Mouse (Mus musculus): Measurements from ENCODE around the gene Mamdc4. TPM values are rescaled to one million over a fixed set of nuclear protein-coding genes. Genes with fewer than 3 reads are reported as not detected.
A peak's percentile ranks its signal among the peaks of the same experiment; 100 is the strongest.

Gene Mamdc4
- polyA plus RNA-seq, 1 experiment from 2014 or later: 1.5 TPM

DNA sequence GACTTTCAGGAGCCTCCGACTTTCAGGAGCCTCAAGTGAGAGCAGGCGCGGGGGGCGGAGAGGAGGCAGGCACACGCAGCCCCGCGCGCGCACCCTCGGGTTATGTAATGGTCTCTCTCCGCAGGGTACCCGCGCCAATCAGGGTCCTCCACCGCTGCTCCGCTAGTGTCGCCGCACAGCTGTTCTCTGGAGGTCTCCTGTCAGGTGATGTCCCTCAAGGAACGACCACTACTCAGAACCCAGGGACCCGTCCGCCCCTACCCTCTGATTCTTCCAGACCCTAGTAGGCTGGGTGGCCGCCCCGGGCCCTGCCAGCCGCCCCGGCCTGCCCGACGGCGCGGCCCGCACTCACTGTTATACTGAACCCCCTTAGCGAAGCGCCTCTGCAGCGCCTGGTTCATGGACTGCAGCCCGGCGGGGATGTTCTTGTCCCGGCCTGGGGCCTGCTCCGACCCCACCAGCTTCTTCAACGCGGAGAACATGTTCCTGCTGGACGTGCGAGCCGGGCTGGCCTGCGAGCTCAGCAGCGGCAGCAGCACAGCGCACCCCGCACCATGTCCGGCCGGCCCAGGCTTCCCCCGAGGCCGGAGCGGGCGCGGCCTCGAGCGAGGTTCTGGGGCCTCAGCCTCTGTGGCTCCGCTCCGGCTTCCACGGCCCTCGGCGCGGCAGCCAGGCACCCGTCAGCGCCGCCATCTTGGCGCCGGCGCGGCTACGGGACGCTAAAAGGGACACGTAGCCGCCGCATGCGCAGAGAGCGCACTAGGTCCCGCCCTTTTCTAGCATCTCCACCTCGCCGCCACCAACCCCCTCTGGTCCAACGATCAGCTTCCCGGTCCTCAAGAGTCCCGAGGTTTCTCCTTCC is 33.3 kb upstream of the Mamdc4 start, which contains the start of gene Rabl6:
Gene Rabl6 (minus strand): TSS at position 761 of the 862 bp plus-strand sequence.
- under 1% methylated on average over 79 of the region's 80 CpGs for WGBS
- Histone ChIP-seq H3K9ac (ENCODE audit: low read length) (peak within 1 kb of the TSS; percentile 97), H3K4me1 (ENCODE audit: control insufficient read depth, insufficient read depth, low read length) (peaks cover 5% of the 10 kb centered on the region; the same call in 1 of the 2 replicates), H3K27ac (ENCODE audit: low read depth, low read length) (peak within 1 kb of the TSS; percentile 90), H3K4me2 (ENCODE audit: low read depth) (peak within 1 kb of the TSS; percentile 60), H3K9me3 (ENCODE audit: control insufficient read depth, low read length) (no peaks in the 10 kb centered on the region), H3K36me3 (ENCODE audit: control insufficient read depth, insufficient read depth, low read length) (no peaks in the 10 kb centered on the region), H3K27me3 (ENCODE audit: control insufficient read depth, insufficient read depth, low read length) (0 out of 2 replicates have a peak, but pooled peaks cover 2% of the 10 kb centered on the region), H3K4me3 (ENCODE audit: low read depth, low read length) (peak within 1 kb of the TSS; percentile 99)
- DNase-seq (ENCODE audit: low spot score): peak; percentile 93
- ATAC-seq (ENCODE audit: insufficient read depth, low FRiP score, low TSS enrichment): peak; percentile 88

DNA sequence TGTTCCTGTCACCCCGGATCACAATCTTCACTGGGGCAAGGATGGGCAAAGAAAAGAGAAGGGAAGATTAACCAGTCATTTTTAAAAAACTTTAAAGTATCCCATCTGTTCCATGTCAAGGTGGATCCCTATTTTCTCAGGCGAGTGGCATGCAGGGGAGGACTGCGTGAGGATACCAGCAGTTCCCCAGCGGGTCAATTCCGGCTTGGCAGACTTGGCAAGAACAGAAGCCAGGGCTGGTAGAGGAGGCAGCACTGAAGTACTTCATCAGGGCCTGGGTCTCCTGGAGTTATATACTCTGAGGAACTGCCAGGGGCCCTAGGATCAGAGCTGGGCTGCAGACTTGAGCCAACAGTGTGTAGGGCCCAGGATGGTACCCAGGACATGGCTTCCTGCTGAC is 27.9 kb upstream of the Mamdc4 start:
- no peak overlapping the region for H3K9ac ChIP-seq (ENCODE audit: low read length)
- no peak overlapping the region for H3K4me2 ChIP-seq (ENCODE audit: low read depth)
- H3K9me3 ChIP-seq (ENCODE audit: control insufficient read depth, low read length): no peaks in the 10 kb centered on the region
- WGBS: 96% methylated on average over 5 of the region's 5 CpGs
- H3K27me3 ChIP-seq (ENCODE audit: control insufficient read depth, insufficient read depth, low read length): no peaks in the 10 kb centered on the region
- no peak overlapping the region for H3K4me3 ChIP-seq (ENCODE audit: low read depth, low read length)
- ATAC-seq (ENCODE audit: insufficient read depth, low FRiP score, low TSS enrichment) (no peak), DNase-seq (ENCODE audit: low spot score) (no peak)
- H3K36me3 ChIP-seq (ENCODE audit: control insufficient read depth, insufficient read depth, low read length): peaks cover 18% of the 10 kb centered on the region
- peaks cover 5% of the 10 kb centered on the region; the same call in 1 of the 2 replicates for H3K4me1 ChIP-seq (ENCODE audit: control insufficient read depth, insufficient read depth, low read length)
- no peak overlapping the region for H3K27ac ChIP-seq (ENCODE audit: low read depth, low read length)

DNA sequence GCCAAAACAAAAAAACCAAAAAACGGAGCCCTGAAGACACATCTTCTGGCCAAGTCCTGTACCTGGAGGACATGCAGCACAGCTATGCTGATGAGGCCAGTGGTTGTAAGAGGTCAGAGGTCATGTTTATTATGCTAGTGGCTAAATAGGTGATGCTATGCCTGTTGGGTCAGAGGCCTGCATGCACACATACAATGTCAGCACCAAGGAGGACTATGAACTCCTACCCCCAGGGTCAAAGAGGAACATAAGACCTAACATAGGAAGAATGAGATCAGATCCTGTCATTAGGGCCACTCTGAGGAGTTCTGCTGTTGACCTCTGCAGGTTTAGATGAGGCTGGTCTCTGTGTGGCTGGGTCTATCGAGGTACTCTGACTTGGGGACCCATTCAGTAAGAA is 25.4 kb upstream of the Mamdc4 start:
- no peak overlapping the region for H3K4me2 ChIP-seq (ENCODE audit: low read depth)
- H3K9me3 ChIP-seq (ENCODE audit: control insufficient read depth, low read length): no peaks in the 10 kb centered on the region
- H3K4me1 ChIP-seq (ENCODE audit: control insufficient read depth, insufficient read depth, low read length): no peaks in the 10 kb centered on the region
- ATAC-seq (ENCODE audit: insufficient read depth, low FRiP score, low TSS enrichment) (no peak), DNase-seq (ENCODE audit: low spot score) (no peak)
- H3K27me3 ChIP-seq (ENCODE audit: control insufficient read depth, insufficient read depth, low read length): no peaks in the 10 kb centered on the region
- 92% methylated on average over 2 of the region's 2 CpGs for WGBS
- H3K9ac ChIP-seq (ENCODE audit: low read length): no peak overlapping the region
- H3K27ac ChIP-seq (ENCODE audit: low read depth, low read length): no peak overlapping the region
- peaks cover 23% of the 10 kb centered on the region for H3K36me3 ChIP-seq (ENCODE audit: control insufficient read depth, insufficient read depth, low read length)
- H3K4me3 ChIP-seq (ENCODE audit: low read depth, low read length): no peak overlapping the region

DNA sequence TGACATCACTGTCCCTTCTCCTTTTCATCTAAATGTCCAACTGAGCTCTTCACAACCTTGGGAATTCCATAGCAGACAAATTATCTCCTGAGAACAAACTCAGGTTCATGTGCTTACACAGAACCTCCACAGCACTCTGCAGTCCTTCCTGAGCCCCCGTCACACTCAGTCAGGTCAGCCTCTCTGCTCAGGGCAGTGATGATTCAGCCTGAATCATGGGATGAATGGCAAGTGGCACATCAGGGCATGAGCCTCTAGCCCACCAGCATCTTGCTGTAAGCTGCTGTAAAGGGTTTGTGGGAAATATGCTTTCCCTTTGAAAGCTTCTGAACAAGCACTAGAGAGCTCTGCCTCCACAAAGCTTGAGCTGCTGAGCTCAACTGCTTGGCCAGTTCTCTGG is 24.1 kb upstream of the Mamdc4 start:
- Histone ChIP-seq H3K9me3 (ENCODE audit: control insufficient read depth, low read length) (no peaks in the 10 kb centered on the region), H3K4me1 (ENCODE audit: control insufficient read depth, insufficient read depth, low read length) (no peaks in the 10 kb centered on the region), H3K4me2 (ENCODE audit: low read depth) (no peak overlapping the region), H3K27me3 (ENCODE audit: control insufficient read depth, insufficient read depth, low read length) (no peaks in the 10 kb centered on the region), H3K4me3 (ENCODE audit: low read depth, low read length) (no peak overlapping the region), H3K9ac (ENCODE audit: low read length) (no peak overlapping the region), H3K36me3 (ENCODE audit: control insufficient read depth, insufficient read depth, low read length) (peaks cover 23% of the 10 kb centered on the region), H3K27ac (ENCODE audit: low read depth, low read length) (no peak overlapping the region)
- ATAC-seq (ENCODE audit: insufficient read depth, low FRiP score, low TSS enrichment): no peak
- WGBS: 100% methylated on average over 1 of the region's 1 CpGs
- DNase-seq (ENCODE audit: low spot score): no peak

DNA sequence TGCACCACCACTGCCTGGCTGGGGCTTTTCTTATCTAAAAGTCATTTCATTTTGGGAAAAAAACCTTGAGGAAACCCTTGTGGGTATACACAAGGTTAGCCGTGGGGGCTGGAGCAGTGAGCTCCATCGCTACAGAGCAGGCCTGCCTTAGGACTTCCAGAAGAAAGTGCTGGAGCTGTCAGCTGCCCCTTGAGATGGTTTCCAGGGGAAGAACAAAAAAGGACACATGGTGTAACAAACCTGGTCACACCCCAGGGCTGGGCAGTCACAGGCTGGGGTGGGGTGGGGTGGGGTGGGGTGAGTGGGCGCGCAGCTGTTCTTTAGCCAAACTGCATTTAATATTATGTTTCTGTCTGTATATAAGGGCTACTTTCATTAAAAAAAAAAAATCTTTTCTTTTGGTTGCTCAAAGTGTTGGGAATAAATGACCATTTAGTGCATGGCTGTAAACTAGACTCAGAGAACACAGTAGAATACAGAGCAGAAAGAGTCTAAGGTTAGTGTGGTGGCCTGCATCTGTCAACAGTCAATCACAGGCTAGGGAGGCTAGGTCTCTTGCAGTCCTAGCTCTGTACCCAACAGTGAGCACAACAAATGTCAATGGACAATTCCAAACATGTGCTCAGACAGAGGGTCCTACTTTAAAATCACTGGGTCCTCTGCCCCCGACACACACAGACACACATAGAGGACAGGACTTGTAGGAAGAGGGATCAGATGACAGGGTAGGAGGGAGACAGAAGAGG is 22.3 kb upstream of the Mamdc4 start:
- no peak for ATAC-seq (ENCODE audit: insufficient read depth, low FRiP score, low TSS enrichment)
- Histone ChIP-seq H3K4me1 (ENCODE audit: control insufficient read depth, insufficient read depth, low read length) (no peaks in the 10 kb centered on the region), H3K9ac (ENCODE audit: low read length) (no peak overlapping the region), H3K9me3 (ENCODE audit: control insufficient read depth, low read length) (no peaks in the 10 kb centered on the region), H3K4me2 (ENCODE audit: low read depth) (no peak overlapping the region), H3K27me3 (ENCODE audit: control insufficient read depth, insufficient read depth, low read length) (no peaks in the 10 kb centered on the region), H3K4me3 (ENCODE audit: low read depth, low read length) (no peak overlapping the region), H3K27ac (ENCODE audit: low read depth, low read length) (no peak overlapping the region), H3K36me3 (ENCODE audit: control insufficient read depth, insufficient read depth, low read length) (peaks cover 32% of the 10 kb centered on the region)
- 96% methylated on average over 5 of the region's 5 CpGs for WGBS
- no peak for DNase-seq (ENCODE audit: low spot score)

DNA sequence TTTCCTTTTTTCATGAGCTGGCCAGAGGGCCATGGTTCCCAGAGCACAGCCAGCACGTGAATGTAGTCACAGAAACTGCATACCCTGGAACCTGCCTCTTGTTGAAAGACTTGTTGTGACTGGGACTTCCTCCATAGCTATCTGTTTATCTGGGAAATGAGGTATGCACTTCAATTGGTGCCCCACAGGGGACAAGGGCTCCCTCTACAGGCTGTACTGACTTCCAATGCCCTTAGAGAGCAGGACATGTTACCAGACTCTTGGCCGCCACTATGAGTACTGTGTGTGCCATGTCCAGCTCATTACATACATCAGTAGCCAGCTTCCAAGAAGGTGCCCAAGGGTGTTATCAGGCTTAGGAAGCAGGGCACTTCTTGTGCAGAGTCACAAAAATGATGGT is 17.2 kb upstream of the Mamdc4 start:
- H3K36me3 ChIP-seq (ENCODE audit: control insufficient read depth, insufficient read depth, low read length): peaks cover 13% of the 10 kb centered on the region
- 79% methylated on average over 2 of the region's 2 CpGs for WGBS
- ATAC-seq (ENCODE audit: insufficient read depth, low FRiP score, low TSS enrichment): no peak

DNA sequence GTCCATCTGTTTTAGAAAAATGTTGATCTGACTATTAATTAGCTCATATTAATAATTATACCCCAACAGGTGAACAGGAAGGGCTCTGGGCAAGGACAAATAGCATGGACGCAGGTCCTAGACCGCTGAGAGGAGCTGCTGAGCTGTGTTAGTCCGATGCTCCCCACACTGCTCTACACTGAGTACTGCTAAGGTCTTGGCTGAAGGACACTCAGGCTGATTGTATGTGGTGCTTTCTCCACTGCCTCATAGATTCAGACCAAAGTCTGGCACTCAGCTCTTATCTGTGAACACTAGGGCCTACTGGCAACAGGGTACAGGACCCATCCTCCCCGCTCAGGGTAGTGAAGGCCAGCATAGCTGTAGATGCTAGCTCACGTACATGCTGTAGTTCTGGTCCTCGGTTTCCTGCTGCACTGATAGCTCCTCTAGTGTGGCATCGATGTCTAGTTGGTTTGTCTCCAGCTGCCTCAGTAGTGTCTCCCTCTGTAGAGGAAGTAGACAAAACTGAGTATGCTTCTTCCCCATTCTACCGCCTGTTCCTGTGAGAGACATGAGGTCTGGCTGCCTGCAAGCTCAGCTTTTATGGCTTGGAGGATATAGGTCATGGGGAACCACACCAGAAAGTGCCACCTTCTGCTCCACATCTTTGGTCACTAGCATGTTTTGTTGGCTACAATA is 13.7 kb upstream of the Mamdc4 start:
- Histone ChIP-seq H3K36me3 (ENCODE audit: control insufficient read depth, insufficient read depth, low read length) (peaks cover 14% of the 10 kb centered on the region), H3K27me3 (ENCODE audit: control insufficient read depth, insufficient read depth, low read length) (no peaks in the 10 kb centered on the region), H3K4me3 (ENCODE audit: low read depth, low read length) (no peak overlapping the region), H3K4me2 (ENCODE audit: low read depth) (no peak overlapping the region), H3K9me3 (ENCODE audit: control insufficient read depth, low read length) (no peaks in the 10 kb centered on the region), H3K9ac (ENCODE audit: low read length) (no peak overlapping the region), H3K4me1 (ENCODE audit: control insufficient read depth, insufficient read depth, low read length) (no peaks in the 10 kb centered on the region), H3K27ac (ENCODE audit: low read depth, low read length) (no peak overlapping the region)
- 96% methylated on average over 8 of the region's 8 CpGs for WGBS
- no peak for DNase-seq (ENCODE audit: low spot score)
- ATAC-seq (ENCODE audit: insufficient read depth, low FRiP score, low TSS enrichment): no peak

More for the DNA sequence above, 17.2 kb upstream of the Mamdc4 start:
- H3K27me3 ChIP-seq (ENCODE audit: control insufficient read depth, insufficient read depth, low read length): no peaks in the 10 kb centered on the region
- H3K4me2 ChIP-seq (ENCODE audit: low read depth): no peak overlapping the region
- no peak overlapping the region for H3K27ac ChIP-seq (ENCODE audit: low read depth, low read length)
- no peaks in the 10 kb centered on the region for H3K4me1 ChIP-seq (ENCODE audit: control insufficient read depth, insufficient read depth, low read length)
- H3K4me3 ChIP-seq (ENCODE audit: low read depth, low read length): no peak overlapping the region
- H3K9me3 ChIP-seq (ENCODE audit: control insufficient read depth, low read length): no peaks in the 10 kb centered on the region
- no peak overlapping the region for H3K9ac ChIP-seq (ENCODE audit: low read length)
- no peak for DNase-seq (ENCODE audit: low spot score)

DNA sequence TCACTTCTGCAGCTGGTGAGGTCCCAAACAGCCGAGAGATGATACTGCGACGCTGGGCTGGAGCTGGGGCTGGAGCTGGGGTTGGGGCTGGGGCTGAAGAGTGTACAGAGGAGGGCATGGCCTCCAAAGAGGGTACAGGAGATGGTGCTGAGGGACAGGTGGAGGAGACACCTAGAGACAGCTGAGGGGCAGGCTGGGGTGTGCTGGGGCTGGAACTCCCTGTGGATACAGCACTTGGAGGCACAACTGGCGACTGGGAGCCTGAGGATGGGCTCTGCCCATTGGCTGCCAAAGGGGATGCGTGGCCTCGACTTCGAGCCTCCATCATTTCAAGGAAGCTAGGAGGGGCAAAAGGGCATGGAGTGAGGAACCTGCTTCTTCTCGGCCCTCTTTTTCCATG is 12.6 kb upstream of the Mamdc4 start:
- H3K9me3 ChIP-seq (ENCODE audit: control insufficient read depth, low read length): no peaks in the 10 kb centered on the region
- no peak overlapping the region for H3K9ac ChIP-seq (ENCODE audit: low read length)
- no peak for DNase-seq (ENCODE audit: low spot score)
- no peak overlapping the region for H3K27ac ChIP-seq (ENCODE audit: low read depth, low read length)
- ATAC-seq (ENCODE audit: insufficient read depth, low FRiP score, low TSS enrichment): no peak
- peaks cover 6% of the 10 kb centered on the region for H3K4me1 ChIP-seq (ENCODE audit: control insufficient read depth, insufficient read depth, low read length)
- no peak overlapping the region for H3K4me2 ChIP-seq (ENCODE audit: low read depth)
- H3K4me3 ChIP-seq (ENCODE audit: low read depth, low read length): no peak overlapping the region
- 88% methylated on average over 8 of the region's 8 CpGs for WGBS
- peaks cover 9% of the 10 kb centered on the region for H3K36me3 ChIP-seq (ENCODE audit: control insufficient read depth, insufficient read depth, low read length)
- H3K27me3 ChIP-seq (ENCODE audit: control insufficient read depth, insufficient read depth, low read length): no peaks in the 10 kb centered on the region
